Mouse (Mus musculus) limb, embryonic 10.5 days (tissue): ENCODE results near the gene Abcc5. TPM values are rescaled to one million over a fixed set of nuclear protein-coding genes. Genes with fewer than 3 reads are reported as not detected.
"Not testable (repeated sequence)": the region's sequence is repeated elsewhere in the genome, so short reads cannot be mapped to it uniquely, and the experiment has no call there.

Experiments
- DNase-seq: peaks from one replicate; pipeline ENCODE4 v3.0.0-alpha.2; 2017; ENCODE audit warnings: low spot score
- H3K27ac ChIP-seq: fragments of 300-500 bp; sonication (generic); 2 replicates; pipeline ENCODE4 v1.5.1; 2016; ENCODE audit warnings: mild to moderate bottlenecking
- H3K27me3 ChIP-seq: fragments of 300-500 bp; sonication (generic); 2 replicates; pipeline ENCODE4 v1.6.1; 2016; ENCODE audit warnings: low read depth, mild to moderate bottlenecking; ENCODE audit not compliant: poor library complexity, severe bottlenecking
- H3K36me3 ChIP-seq: fragments of 300-500 bp; sonication (generic); 2 replicates; pipeline ENCODE4 v1.6.1; 2016; ENCODE audit warnings: mild to moderate bottlenecking, moderate library complexity
- H3K4me1 ChIP-seq: fragments of 300-500 bp; sonication (generic); 2 replicates; pipeline ENCODE4 v1.6.1; 2016
- H3K4me3 ChIP-seq: fragments of 300-500 bp; sonication (generic); 2 replicates; pipeline ENCODE4 v1.5.1; 2016; ENCODE audit warnings: mild to moderate bottlenecking, moderate library complexity
- H3K9me3 ChIP-seq: fragments of 300-500 bp; sonication (generic); replicated peaks from 2 replicates; pipeline ENCODE4 v1.6.1; 2016; ENCODE audit warnings: mild to moderate bottlenecking
- WGBS: fragments of 180-500 bp; shearing (Covaris S2); methylation state at CpG from one replicate; pipeline ENCODE4 v1.1.7; 2016; 5-methylcytosine and 5-hydroxymethylcytosine counted together
- polyA plus RNA-seq: library from polyadenylated mRNA; unstranded; fragments of >200 nt; fragmentation: Nextera tagmentation; extraction: Ambion mirVana; gene quantifications from 2 replicates; pipeline ENCODE4 v1.2.1, GENCODE M21; 2016

The Abcc5 gene
- polyA plus RNA-seq, 1 experiment from 2014 or later, result 62.0 TPM

DNA sequence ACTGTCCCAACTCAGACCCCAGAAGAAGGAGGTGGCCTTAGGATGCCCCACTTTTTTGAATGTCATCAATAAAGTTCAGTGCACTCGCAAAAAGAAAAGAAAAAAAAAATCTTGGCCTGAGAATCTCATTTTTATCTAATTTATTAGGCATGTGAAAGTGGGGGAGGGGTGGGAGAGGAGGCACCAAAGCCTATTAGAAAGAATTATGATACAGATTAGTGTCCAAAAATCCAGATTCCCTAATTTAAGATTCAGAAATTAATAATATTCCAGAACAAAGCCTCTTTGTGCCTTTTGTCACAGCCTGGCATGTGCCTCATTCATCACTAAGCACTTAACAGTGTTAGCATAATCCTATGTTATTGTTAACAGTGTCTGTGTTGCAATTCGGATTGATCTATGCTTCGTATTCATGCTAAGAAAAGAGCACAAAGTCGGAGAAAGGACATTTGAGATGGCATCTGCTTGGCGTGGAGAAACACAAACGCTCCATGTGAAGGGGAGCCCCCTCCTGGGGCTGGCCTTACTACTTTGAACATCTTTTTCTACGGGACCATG lies 18.7 kb upstream of the Abcc5 start:
- H3K9me3 ChIP-seq, result no peaks in the 10 kb centered on the region
- 86% methylated on average over 7 of the region's 7 CpGs for WGBS
- no peak overlapping the region for H3K4me3 ChIP-seq
- H3K27ac ChIP-seq, result no peak overlapping the region
- H3K4me1 ChIP-seq, result no peaks in the 10 kb centered on the region
- no peak for DNase-seq
- no peaks in the 10 kb centered on the region for H3K36me3 ChIP-seq
- no peaks in the 10 kb centered on the region for H3K27me3 ChIP-seq

DNA sequence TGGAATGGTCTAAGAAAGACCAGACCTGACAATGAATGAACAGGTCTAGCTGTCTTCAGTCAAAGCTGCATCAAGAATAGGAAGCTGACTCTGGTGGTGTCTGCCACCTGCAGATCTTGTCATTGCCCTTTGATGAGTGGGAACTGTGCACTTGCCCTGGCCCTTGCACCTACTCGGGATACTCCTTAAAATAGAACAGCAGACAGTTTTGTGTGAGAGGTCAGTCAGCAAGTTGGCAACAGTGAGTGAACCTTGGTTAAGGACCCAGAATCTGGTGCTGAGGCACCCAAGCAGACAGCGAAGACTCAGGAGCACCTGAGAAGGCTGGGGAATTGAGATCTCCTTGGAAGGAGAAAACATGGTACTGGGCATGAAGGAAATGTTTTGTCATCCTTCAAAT lies 16.7 kb upstream of the Abcc5 start:
- DNase-seq, result no peak
- Histone ChIP-seq H3K4me3 (no peak overlapping the region), H3K9me3 (no peaks in the 10 kb centered on the region), H3K36me3 (no peaks in the 10 kb centered on the region), H3K27ac (no peak overlapping the region), H3K27me3 (no peaks in the 10 kb centered on the region), H3K4me1 (no peaks in the 10 kb centered on the region)
- 88% methylated on average over 2 of the region's 2 CpGs for whole genome bisulfite sequencing

DNA sequence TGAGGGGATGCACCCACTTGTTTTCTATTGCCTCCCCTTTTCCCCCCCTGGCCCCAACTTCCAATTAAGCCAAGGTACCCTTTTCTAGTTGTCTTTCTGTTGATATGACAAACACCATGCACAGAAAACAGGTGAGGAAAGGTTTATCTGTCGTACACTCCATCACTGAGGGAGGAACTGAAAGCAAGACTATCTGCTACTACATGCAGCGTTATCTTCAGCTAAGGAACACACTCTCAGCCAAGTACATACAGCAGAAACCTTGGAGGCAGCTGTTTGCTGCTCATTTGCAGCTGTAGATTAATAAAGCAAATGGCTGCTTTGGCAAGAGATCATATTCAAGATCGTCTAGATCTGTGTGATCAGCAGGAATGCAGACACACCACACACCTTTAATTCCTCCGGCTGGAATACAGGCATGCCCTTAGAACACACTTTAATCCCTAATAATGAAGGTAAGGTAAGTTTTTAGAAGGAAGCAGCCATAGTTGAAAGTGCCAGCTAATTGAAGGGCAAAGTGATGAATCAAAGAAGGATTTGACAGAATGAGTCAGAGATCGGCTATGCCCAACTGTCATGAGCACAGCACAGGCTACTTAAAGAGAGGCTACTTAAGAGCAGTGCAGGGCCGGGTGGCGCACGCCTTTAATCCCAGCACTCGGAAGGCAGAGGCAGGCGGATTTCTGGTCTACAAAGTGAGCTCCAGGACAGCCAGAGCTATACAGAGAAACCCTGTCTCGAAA lies 12.7 kb upstream of the Abcc5 start:
- Histone ChIP-seq H3K4me1 (no peaks in the 10 kb centered on the region), H3K27me3 (no peaks in the 10 kb centered on the region), H3K36me3 (no peaks in the 10 kb centered on the region), H3K4me3 (no peak overlapping the region), H3K27ac (no peak overlapping the region), H3K9me3 (no peaks in the 10 kb centered on the region)
- DNase-seq, result no peak
- 91% methylated on average over 11 of the region's 11 CpGs for WGBS

DNA sequence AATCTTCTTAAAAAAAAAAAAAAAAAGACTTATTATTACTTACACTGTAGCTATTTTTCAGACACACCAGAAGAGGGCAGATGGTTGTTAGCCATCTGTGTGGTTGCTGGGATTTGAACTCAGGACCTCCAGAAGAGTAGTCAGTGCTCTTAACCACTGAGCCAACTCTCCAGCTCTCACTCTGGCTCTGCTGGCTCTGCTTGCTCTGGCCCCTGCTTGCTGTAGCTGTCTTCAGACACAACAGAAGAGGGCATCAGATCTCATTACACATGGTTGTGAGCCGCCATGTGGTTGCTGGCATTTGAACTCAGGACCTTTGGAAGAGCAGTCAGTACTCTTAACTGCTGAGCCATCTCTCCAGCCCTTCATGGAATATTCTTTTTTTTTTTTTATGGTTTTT lies 11.9 kb upstream of the Abcc5 start:
- DNase-seq, H3K27ac ChIP-seq, H3K27me3 ChIP-seq, H3K36me3 ChIP-seq, H3K4me3 ChIP-seq, H3K4me1 ChIP-seq, H3K9me3 ChIP-seq: not testable (repeated sequence)
- WGBS, result 84% methylated on average over 1 of the region's 1 CpGs

DNA sequence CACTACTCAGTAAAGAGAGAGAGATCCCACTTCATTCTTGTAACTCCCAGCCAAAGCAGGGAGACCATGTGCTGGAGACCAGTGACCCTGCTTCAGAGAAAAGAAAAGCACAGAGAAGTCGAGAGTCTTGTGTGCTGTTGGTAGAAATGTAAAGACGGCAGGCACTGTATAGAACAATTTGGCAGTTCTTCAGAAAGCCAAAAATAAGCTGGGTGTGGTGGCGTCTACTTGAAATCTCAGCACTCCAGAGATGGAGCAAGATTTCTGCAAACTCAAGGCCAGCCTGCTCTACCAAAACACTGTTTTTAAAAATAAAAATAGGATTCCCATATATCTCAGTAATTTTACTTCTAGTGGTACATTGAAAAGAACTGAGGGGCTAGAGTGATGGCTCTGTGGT lies 10.1 kb upstream of the Abcc5 start:
- WGBS, result 90% methylated on average over 3 of the region's 3 CpGs

DNA sequence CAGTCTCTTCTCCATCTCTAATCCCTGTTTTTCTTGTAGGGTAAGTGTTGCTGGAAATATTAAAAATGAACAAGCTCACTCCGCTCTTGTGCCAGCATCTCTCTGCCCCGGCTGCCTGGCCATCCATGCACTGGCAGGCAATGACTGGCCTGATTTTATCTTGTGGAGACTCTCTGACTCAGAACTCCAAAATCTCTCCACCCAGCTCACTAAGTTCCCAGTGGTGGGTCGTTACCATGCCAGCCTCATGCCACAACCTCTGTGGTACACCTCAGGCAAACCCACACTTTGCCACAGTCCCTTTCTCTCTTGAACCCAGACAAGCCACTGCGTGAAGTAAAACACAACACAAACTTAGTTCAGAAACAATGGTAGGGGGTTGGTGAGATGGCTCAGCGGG lies 3.1 kb upstream of the Abcc5 start:
- Histone ChIP-seq H3K4me1 (peaks cover 11% of the 10 kb centered on the region), H3K27ac (no peak overlapping the region), H3K36me3 (no peaks in the 10 kb centered on the region), H3K27me3 (no peaks in the 10 kb centered on the region), H3K9me3 (no peaks in the 10 kb centered on the region), H3K4me3 (no peak overlapping the region)
- whole genome bisulfite sequencing, result 92% methylated on average over 5 of the region's 5 CpGs
- DNase-seq, result no peak

More for the DNA sequence above, 10.1 kb upstream of the Abcc5 start:
- Histone ChIP-seq H3K4me1 (no peaks in the 10 kb centered on the region), H3K4me3 (no peak overlapping the region), H3K36me3 (no peaks in the 10 kb centered on the region), H3K27ac (no peak overlapping the region), H3K27me3 (no peaks in the 10 kb centered on the region), H3K9me3 (no peaks in the 10 kb centered on the region)
- no peak for DNase-seq

DNA sequence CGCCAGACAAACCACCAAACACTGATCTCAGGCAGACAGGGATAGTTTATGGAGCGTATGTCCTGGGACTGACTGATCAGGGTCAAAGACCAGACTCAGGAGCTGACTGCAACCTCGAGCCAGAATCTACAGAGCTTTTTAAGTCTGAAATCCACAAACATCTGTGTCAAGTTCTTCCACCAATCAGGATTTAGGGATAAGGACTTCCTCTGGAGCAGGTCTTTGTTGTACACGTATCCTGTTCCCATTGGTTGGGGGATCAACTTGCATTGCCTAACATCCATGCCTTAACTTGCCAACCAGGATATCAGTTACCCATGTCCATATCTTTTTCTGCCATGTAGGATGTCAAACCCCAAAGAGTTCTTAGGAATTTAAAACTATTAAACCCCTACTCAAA lies 1.4 kb upstream of the Abcc5 start:
- Histone ChIP-seq H3K27ac (no peak overlapping the region), H3K36me3 (no peaks in the 10 kb centered on the region), H3K4me3 (no peak overlapping the region), H3K9me3 (no peaks in the 10 kb centered on the region), H3K27me3 (no peaks in the 10 kb centered on the region), H3K4me1 (peaks cover 11% of the 10 kb centered on the region)
- WGBS, result 67% methylated on average over 4 of the region's 4 CpGs
- DNase-seq, result no peak

DNA sequence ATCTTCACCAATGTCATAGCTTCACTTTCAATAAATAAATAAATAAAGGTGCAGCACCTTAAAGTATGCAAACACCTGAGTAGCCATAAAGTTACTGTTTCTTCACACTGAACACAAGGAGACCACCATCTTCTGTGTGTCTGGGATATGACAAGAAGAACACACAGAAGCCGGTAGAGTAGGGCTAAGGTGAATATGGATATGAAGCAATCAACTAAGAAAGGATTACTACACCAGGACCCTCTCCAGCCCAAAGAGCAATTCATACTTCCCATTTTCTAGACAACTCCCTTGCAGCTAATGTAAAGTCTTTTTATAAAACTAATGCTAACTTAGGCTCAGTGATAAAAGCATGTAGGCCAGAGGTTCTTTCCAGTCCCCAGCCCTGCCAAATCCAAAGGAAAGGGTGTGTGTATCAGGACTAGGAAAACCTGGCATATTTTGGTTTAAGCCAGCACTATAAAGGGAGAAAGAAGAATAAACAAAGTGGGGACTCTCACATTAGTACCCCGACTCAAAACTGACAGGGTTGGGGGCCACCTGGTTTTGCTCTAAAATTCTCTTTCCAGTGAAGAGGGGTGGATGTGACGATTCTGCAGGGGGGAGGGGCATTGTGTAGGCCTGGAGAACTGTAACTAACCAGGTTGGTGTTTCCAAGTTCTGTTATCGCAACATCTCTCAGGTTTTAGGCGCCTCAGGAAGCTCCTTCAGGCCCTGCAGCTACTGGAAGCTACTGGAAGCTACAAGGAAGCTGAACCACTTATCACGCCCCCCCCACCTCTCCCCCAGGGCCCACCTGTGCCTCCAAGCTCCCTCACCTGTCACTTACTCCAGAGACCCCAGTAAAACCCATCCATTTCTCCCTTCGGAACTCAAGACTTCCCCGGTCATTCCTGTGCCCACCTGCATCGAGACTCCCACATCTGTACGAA lies 1.2 kb downstream of the Abcc5 start:
- Histone ChIP-seq H3K4me1 (peaks cover 11% of the 10 kb centered on the region), H3K9me3 (no peaks in the 10 kb centered on the region), H3K27ac (peak overlapping the region; percentile 89), H3K4me3 (peak overlapping the region; percentile 78), H3K27me3 (no peaks in the 10 kb centered on the region), H3K36me3 (peaks cover 17% of the 10 kb centered on the region)
- WGBS, result 54% methylated on average over 10 of the region's 10 CpGs
- peak; percentile 35 for DNase-seq

DNA sequence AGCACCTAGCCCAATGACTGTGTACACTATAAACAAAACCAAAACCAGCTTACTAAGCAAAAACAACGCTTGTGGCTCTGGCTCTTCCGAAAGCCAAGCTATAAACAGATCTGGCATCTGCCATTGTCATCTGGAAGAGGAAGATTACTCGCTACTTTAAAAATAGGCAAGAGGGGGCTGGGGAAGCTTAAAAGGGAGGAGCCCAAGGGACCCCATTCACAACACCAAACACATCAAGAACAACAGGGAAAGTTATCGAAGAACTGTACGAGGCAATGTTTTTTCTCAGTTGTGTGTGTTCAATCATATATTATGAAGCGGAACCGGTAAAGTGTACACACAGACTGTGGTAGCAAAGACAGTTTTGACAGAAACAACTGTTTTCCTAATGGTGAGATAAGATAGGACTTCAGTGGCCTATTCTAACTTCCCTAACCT lies 1.9 kb downstream of the Abcc5 start:
- 88% methylated on average over 7 of the region's 7 CpGs for WGBS

DNA sequence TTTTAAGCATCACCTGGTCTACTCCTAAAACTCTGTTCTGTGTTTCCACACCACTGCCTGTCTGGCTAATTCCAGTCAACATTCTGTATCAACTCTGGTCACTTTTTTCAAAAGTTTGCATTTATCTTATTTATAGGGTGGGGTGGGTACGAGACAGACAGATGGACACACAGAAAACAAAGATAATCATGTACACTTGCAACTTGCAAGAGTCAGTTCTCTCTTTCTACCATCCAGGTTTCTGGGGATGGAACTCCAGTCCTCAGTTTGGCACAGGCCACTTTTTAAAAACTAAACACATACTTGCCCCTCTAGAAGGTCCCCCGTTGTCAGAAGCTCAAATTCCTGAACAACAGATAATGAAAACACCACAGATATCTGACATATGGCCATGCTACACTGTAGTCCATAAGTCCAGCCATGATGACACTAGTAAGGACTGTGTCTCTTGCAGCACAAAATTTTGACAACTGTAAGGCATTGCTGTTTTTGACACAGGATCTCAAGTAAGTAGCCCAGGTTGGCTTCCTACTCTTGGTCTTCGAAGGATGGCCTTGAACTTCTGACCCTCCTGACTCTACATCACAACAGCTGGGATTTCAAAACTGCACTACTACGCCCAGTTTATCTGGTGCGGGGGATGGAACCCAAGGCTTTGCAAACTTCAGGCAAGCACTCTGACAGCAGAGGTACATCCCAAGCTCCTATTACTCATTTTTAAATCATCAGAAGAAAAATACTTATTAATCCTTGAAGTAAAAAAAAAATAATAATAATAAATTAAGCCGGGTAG lies 3.1 kb downstream of the Abcc5 start:
- no peak for DNase-seq
- H3K9me3 ChIP-seq, result no peaks in the 10 kb centered on the region
- H3K27ac ChIP-seq, result no peak overlapping the region
- peaks cover 24% of the 10 kb centered on the region for H3K36me3 ChIP-seq
- WGBS, result 88% methylated on average over 6 of the region's 6 CpGs
- H3K4me3 ChIP-seq, result no peak overlapping the region
- no peaks in the 10 kb centered on the region for H3K27me3 ChIP-seq
- H3K4me1 ChIP-seq, result peaks cover 11% of the 10 kb centered on the region

More for the DNA sequence above, 1.9 kb downstream of the Abcc5 start:
- DNase-seq, result no peak
- H3K36me3 ChIP-seq, result peaks cover 20% of the 10 kb centered on the region
- peaks cover 11% of the 10 kb centered on the region for H3K4me1 ChIP-seq
- no peak overlapping the region for H3K27ac ChIP-seq
- no peaks in the 10 kb centered on the region for H3K27me3 ChIP-seq
- H3K9me3 ChIP-seq, result no peaks in the 10 kb centered on the region
- no peak overlapping the region for H3K4me3 ChIP-seq

DNA sequence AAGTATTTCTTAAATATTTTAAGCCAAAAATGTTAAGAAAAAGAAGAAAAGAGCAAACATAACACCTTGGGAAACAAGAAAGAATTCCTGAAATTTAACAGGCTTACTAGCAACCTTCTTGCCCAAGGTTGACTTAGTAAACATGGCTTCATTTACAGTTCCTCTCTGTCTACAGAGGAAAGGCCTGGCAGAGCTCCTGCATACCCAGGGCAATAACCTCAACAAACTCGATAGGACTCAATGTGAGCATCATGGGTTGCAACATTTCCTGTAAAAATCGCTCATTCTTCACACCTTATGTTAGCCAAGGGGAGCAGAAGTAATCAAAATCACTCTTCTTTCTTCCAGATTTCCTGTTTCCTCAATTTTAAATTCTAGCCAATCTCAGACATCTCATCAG lies 8.1 kb downstream of the Abcc5 start:
- Histone ChIP-seq H3K36me3 (peaks cover 37% of the 10 kb centered on the region), H3K27me3 (no peaks in the 10 kb centered on the region), H3K27ac (no peak overlapping the region), H3K9me3 (no peaks in the 10 kb centered on the region), H3K4me3 (no peak overlapping the region), H3K4me1 (no peaks in the 10 kb centered on the region)
- WGBS, result 83% methylated on average over 2 of the region's 2 CpGs
- no peak for DNase-seq

DNA sequence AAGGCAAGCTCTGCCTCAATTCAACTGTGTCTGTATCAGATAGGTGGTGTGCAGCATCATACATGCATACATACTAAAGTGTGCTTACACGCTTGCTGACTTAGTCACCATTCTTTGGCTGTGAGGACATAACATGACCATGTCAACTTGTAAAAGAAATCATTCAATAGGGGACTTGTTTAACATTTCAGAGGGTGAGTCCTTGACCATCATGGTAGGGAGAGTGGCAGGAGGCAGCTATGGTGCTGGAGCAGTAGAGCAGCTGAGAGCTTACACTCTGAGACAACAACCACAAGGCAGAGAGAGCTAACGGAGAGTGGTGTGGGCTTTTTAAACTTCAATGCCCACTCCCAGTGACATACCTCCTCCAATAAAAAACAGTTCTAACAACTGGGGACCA lies 9.9 kb downstream of the Abcc5 start:
- H3K4me1 ChIP-seq, result no peaks in the 10 kb centered on the region
- H3K9me3 ChIP-seq, result no peaks in the 10 kb centered on the region
- no peaks in the 10 kb centered on the region for H3K27me3 ChIP-seq
- DNase-seq, result no peak
- H3K27ac ChIP-seq, result no peak overlapping the region
- peaks cover 33% of the 10 kb centered on the region for H3K36me3 ChIP-seq
- H3K4me3 ChIP-seq, result no peak overlapping the region
- 90% methylated on average over 2 of the region's 2 CpGs for WGBS
